Mouse (Mus musculus) heart, adult 8-10 months (tissue): ENCODE data around the gene Snapc2. TPM values are rescaled to one million over a fixed set of nuclear protein-coding genes. Genes with fewer than 3 reads are reported as not detected.
A peak's percentile ranks its signal among the peaks of the same experiment; 100 is the strongest.
"Not testable (repeated sequence)": the region's sequence is repeated elsewhere in the genome, so short reads cannot be mapped to it uniquely, and the experiment has no call there.

Experiments used
- DNase-seq: peaks from one replicate; pipeline ENCODE4 v3.0.0; 2022; ENCODE audit warnings: low spot score
- total RNA-seq, 4 experiments: library from RNA; stranded (reverse); gene quantifications; 2 replicates each; pipeline ENCODE4 v1.2.4; 2022

Gene Snapc2
- total RNA-seq, 4 experiments from 2014 or later, result 17.6 to 20.0 (median 19.3) TPM

GRCm38 (mm10) chr8:4237814-4238433 is 15.0 kb upstream of the Snapc2 start:
- DNase-seq, result peak; percentile 41

- DNase-seq, result peak; percentile 100
Observed at GRCm38 (mm10) chr8:4238434-4239192, 14.3 kb upstream of the Snapc2 start, which contains the start of the genes Map2k7 and Gm49320. Gene Map2k7, plus strand, starts transcription at chr8:4238740. Gene Gm49320, plus strand, starts transcription at chr8:4238865.

GRCm38 (mm10) chr8:4239193-4239890 is 13.5 kb upstream of the Snapc2 start:
- no peak for DNase-seq

- no peak for DNase-seq
Observed at GRCm38 (mm10) chr8:4245061-4245460, 7.8 kb upstream of the Snapc2 start.

GRCm38 (mm10) chr8:4245737-4246136 is 7.1 kb upstream of the Snapc2 start:
- DNase-seq, result no peak

GRCm38 (mm10) chr8:4247241-4247640 is 5.6 kb upstream of the Snapc2 start:
- DNase-seq, result no peak

- no peak for DNase-seq
Observed at GRCm38 (mm10) chr8:4247951-4248540, 4.8 kb upstream of the Snapc2 start, which contains the start of gene Tgfbr3l. Gene Tgfbr3l, plus strand, starts transcription at chr8:4248214.

- no peak for DNase-seq
Observed at GRCm38 (mm10) chr8:4249213-4249612, 3.7 kb upstream of the Snapc2 start.

GRCm38 (mm10) chr8:4250306-4250970 is 2.4 kb upstream of the Snapc2 start:
- DNase-seq, result peak; percentile 65

GRCm38 (mm10) chr8:4252116-4252760 is 642 bp upstream of the Snapc2 start:
- DNase-seq, result no peak

GRCm38 (mm10) chr8:4254001-4254400 is 1.1 kb downstream of the Snapc2 start:
- DNase-seq, result no peak

- DNase-seq, result not testable (repeated sequence)
Observed at GRCm38 (mm10) chr8:4255471-4255870, 2.6 kb downstream of the Snapc2 start.

GRCm38 (mm10) chr8:4256911-4257310 is 4.0 kb downstream of the Snapc2 start:
- DNase-seq, result no peak

- no peak for DNase-seq
Observed at GRCm38 (mm10) chr8:4257350-4257749, 4.5 kb downstream of the Snapc2 start.

GRCm38 (mm10) chr8:4258233-4258632 is 5.4 kb downstream of the Snapc2 start:
- no peak for DNase-seq

GRCm38 (mm10) chr8:4258678-4259077 is 5.8 kb downstream of the Snapc2 start:
- DNase-seq, result no peak

- peak; percentile 90 for DNase-seq
Observed at GRCm38 (mm10) chr8:4259125-4259804, 6.4 kb downstream of the Snapc2 start, which contains the start of gene Ctxn1. Gene Ctxn1, minus strand, starts transcription at chr8:4259274.

GRCm38 (mm10) chr8:4259805-4260170 is 6.9 kb downstream of the Snapc2 start:
- no peak for DNase-seq

- no peak for DNase-seq
Observed at GRCm38 (mm10) chr8:4263105-4263791, 10.4 kb downstream of the Snapc2 start.
